ENCODE assay signal across 9 mouse cellular contexts in genomic region chr1:168215896-168216747, GRCm38 (mm10).
DNase-seq lines count a peak whose midpoint lies in the region; ATAC-seq and TF ChIP-seq lines count a peak whose summit lies in the region.
"Had no signal": no experiment of that assay in that cellular context is flagged by ENCODE, and none has a peak within 500 bp of the region (broad histone marks: within the 10 kb centered on the region; RNA-seq: fewer than 3 reads in every experiment).

No protein-coding gene starts in this region.

- TF ChIP-seq POLR2A in heart, adult 2 months (IDR thresholded peaks at IDR 0.05; ENCODE audit: insufficient read depth, low read depth, low read length) = no peak

- H3K79me2 ChIP-seq in heart, adult 2 months (replicated peaks; ENCODE audit: control insufficient read depth, insufficient read depth, low read length) = no peaks in the 10 kb centered on the region; the same call in 1 of the 2 replicates

- H3K4me1 ChIP-seq in heart, adult 2 months (ENCODE audit: control insufficient read depth, insufficient read depth, low read length) = peaks cover 11% of the 10 kb centered on the region
- H3K4me1 ChIP-seq in heart, embryonic 12.5 days (replicated peaks) = peaks cover 67% of the 10 kb centered on the region
- peaks cover 71% of the 10 kb centered on the region for H3K4me1 ChIP-seq in heart, embryonic 13.5 days

- WGBS in heart, adult 2 months = 47% methylated on average over 17 of the region's 17 CpGs
- WGBS in heart, embryonic 12.5 days = 75% methylated on average over 17 of the region's 17 CpGs
- 69% methylated on average over 17 of the region's 17 CpGs for WGBS in heart, embryonic 13.5 days

- no peaks in the 10 kb centered on the region for H3K27me3 ChIP-seq in heart, adult 2 months (ENCODE audit: control insufficient read depth, insufficient read depth, low read length)
- no peaks in the 10 kb centered on the region for H3K27me3 ChIP-seq in heart, embryonic 12.5 days (replicated peaks)
- H3K27me3 ChIP-seq in heart, embryonic 13.5 days (replicated peaks) = no peaks in the 10 kb centered on the region
- H3K27me3 ChIP-seq: CH12.LX had no signal

- no peak overlapping the region for H3K4me2 ChIP-seq in heart, embryonic 12.5 days
- H3K4me2 ChIP-seq in heart, embryonic 13.5 days = no peak overlapping the region

- TF ChIP-seq EP300 in heart, adult 2 months (IDR thresholded peaks at IDR 0.05; ENCODE audit: insufficient read depth, low read depth, low read length) = no peak

- DNase-seq in heart, adult 2 months = peak; percentile 57 to 69
- peak; percentile 70 for DNase-seq in right cerebral cortex, postnatal 4 days
- DNase-seq in right cerebral cortex, postnatal 25 days = no peak
- DNase-seq in thymus, postnatal 10 days (ENCODE audit: low spot score in 2 of 2) = no peak
- no peak for DNase-seq in gastrocnemius, postnatal 14 days

- peak overlapping the region; percentile 15; the same call in 1 of the 2 replicates for H3K27ac ChIP-seq in heart, adult 2 months
- no peak overlapping the region for H3K27ac ChIP-seq in heart, embryonic 12.5 days (ENCODE audit: poor library complexity, severe bottlenecking)
- peak overlapping the region; percentile 45 for H3K27ac ChIP-seq in heart, embryonic 13.5 days (replicated peaks)

- TF ChIP-seq CTCF in heart, adult 2 months (IDR thresholded peaks at IDR 0.05) = no peak

- no peak for ATAC-seq in heart, embryonic 12.5 days (ENCODE audit: insufficient number of reproducible peaks, low FRiP score)
- no peak for ATAC-seq in heart, embryonic 13.5 days (ENCODE audit: extremely low read depth, insufficient number of reproducible peaks, low FRiP score, low TSS enrichment)
- ATAC-seq in granulocyte monocyte progenitor cell, adult 5-6 weeks (replicated peaks; ENCODE audit: poor library complexity, severe bottlenecking) = no peak

- no peaks in the 10 kb centered on the region; the same call in 1 of the 2 replicates for H3K36me3 ChIP-seq in heart, adult 2 months (ENCODE audit: control insufficient read depth, insufficient read depth, low read length)
- no peaks in the 10 kb centered on the region for H3K36me3 ChIP-seq in heart, embryonic 12.5 days
- no peaks in the 10 kb centered on the region for H3K36me3 ChIP-seq in heart, embryonic 13.5 days

- no peaks in the 10 kb centered on the region for H3K9me3 ChIP-seq in heart, embryonic 12.5 days (replicated peaks)
- H3K9me3 ChIP-seq in heart, embryonic 13.5 days = no peaks in the 10 kb centered on the region

- no peak overlapping the region for H3K9ac ChIP-seq in heart, adult 2 months (ENCODE audit: low read depth, low read length)
- no peak overlapping the region for H3K9ac ChIP-seq in heart, embryonic 12.5 days
- peak overlapping the region; percentile 47 for H3K9ac ChIP-seq in heart, embryonic 13.5 days

- H3K4me3 ChIP-seq in heart, adult 2 months = no peak overlapping the region
- H3K4me3 ChIP-seq in heart, embryonic 12.5 days = no peak overlapping the region
- H3K4me3 ChIP-seq in heart, embryonic 13.5 days = no peak overlapping the region

- intact Hi-C loops in heart, adult 2 months (cut with DNase I) = loop anchor here (2.0 to 10.0 kb wide), 4 partner anchors 71 to 1243 kb away; no protein-coding TSS in a partner anchor
- intact Hi-C loops in gastrocnemius, postnatal 14 days (cut with DNase I; ENCODE audit: low total_unique reads) = loop anchor here (5.0 to 10.0 kb wide), 2 partner anchors 106 to 219 kb away; partner anchors contain the start of gene Pbx1

Comparison
In these comparisons a context has a peak if more than half of its experiments do, and no peak if none do; other contexts are left out.
1. DNase-seq: peak in heart, adult 2 months (2 of 2) and right cerebral cortex, postnatal 4 days (single experiment); none in right cerebral cortex, postnatal 25 days (single experiment), thymus, postnatal 10 days (0 of 2) and gastrocnemius, postnatal 14 days (single experiment).